Mouse (Mus musculus): Measurements from ENCODE around the gene Aven. TPM values are rescaled to one million over a fixed set of nuclear protein-coding genes. Genes with fewer than 3 reads are reported as not detected.

Gene Aven
- polyA plus RNA-seq, 1 experiment from 2014 or later: 14.2 TPM

- Histone ChIP-seq H3K9me3 (replicated peaks) (no peaks in the 10 kb centered on the region), H3K4me1 (peaks cover 41% of the 10 kb centered on the region), H3K9ac (peak overlapping the region; percentile 96), H3K4me2 (peak overlapping the region; percentile 92), H3K36me3 (peaks cover 4% of the 10 kb centered on the region; the same call in 1 of the 2 replicates), H3K4me3 (peak overlapping the region; percentile 86), H3K27ac (peak overlapping the region; percentile 97), H3K27me3 (replicated peaks) (no peaks in the 10 kb centered on the region)
- no peak for ATAC-seq
- 24% methylated on average over 11 of the region's 11 CpGs for WGBS (ENCODE audit: insufficient replicate concordance)
Observed at GRCm38 (mm10) chr2:112493539-112494260, 936 bp downstream of the Aven start.

- no peak overlapping the region; the same call in 1 of the 2 replicates for H3K9ac ChIP-seq
- no peak overlapping the region for H3K27ac ChIP-seq
- no peak for ATAC-seq
- peaks cover 4% of the 10 kb centered on the region; the same call in 1 of the 2 replicates for H3K36me3 ChIP-seq
- H3K9me3 ChIP-seq (replicated peaks): no peaks in the 10 kb centered on the region
- WGBS (ENCODE audit: insufficient replicate concordance): 72% methylated on average over 7 of the region's 7 CpGs
- no peaks in the 10 kb centered on the region for H3K27me3 ChIP-seq (replicated peaks)
- no peak overlapping the region for H3K4me3 ChIP-seq
- peaks cover 41% of the 10 kb centered on the region for H3K4me1 ChIP-seq
- no peak overlapping the region for H3K4me2 ChIP-seq
Observed at GRCm38 (mm10) chr2:112497851-112498250, 5.1 kb downstream of the Aven start.

GRCm38 (mm10) chr2:112501209-112501608, 8.4 kb downstream of the Aven start:
- peak; percentile 90 for ATAC-seq
- no peaks in the 10 kb centered on the region for H3K9me3 ChIP-seq (replicated peaks)
- no peak overlapping the region for H3K27ac ChIP-seq
- H3K4me1 ChIP-seq: peaks cover 28% of the 10 kb centered on the region
- H3K4me3 ChIP-seq: no peak overlapping the region
- no peak overlapping the region for H3K9ac ChIP-seq
- no peak overlapping the region for H3K4me2 ChIP-seq
- peaks cover 4% of the 10 kb centered on the region; the same call in 1 of the 2 replicates for H3K36me3 ChIP-seq
- no peaks in the 10 kb centered on the region for H3K27me3 ChIP-seq (replicated peaks)
- 4% methylated on average over 6 of the region's 6 CpGs for WGBS (ENCODE audit: insufficient replicate concordance)

GRCm38 (mm10) chr2:112503978-112504377, 11.2 kb downstream of the Aven start:
- WGBS (ENCODE audit: insufficient replicate concordance): 74% methylated on average over 6 of the region's 6 CpGs
- no peaks in the 10 kb centered on the region for H3K9me3 ChIP-seq (replicated peaks)
- no peak for ATAC-seq
- H3K4me2 ChIP-seq: no peak overlapping the region
- no peak overlapping the region for H3K4me3 ChIP-seq
- H3K27me3 ChIP-seq (replicated peaks): no peaks in the 10 kb centered on the region
- H3K9ac ChIP-seq: no peak overlapping the region
- H3K36me3 ChIP-seq: no peaks in the 10 kb centered on the region
- H3K4me1 ChIP-seq: peaks cover 32% of the 10 kb centered on the region
- H3K27ac ChIP-seq: no peak overlapping the region

GRCm38 (mm10) chr2:112506841-112507435, 14.2 kb downstream of the Aven start:
- no peak overlapping the region for H3K4me3 ChIP-seq
- H3K4me1 ChIP-seq: peaks cover 40% of the 10 kb centered on the region
- H3K27me3 ChIP-seq (replicated peaks): no peaks in the 10 kb centered on the region
- no peak overlapping the region for H3K4me2 ChIP-seq
- no peak overlapping the region for H3K9ac ChIP-seq
- no peaks in the 10 kb centered on the region for H3K36me3 ChIP-seq
- 71% methylated on average over 5 of the region's 5 CpGs for WGBS (ENCODE audit: insufficient replicate concordance)
- no peaks in the 10 kb centered on the region for H3K9me3 ChIP-seq (replicated peaks)
- ATAC-seq: no peak
- H3K27ac ChIP-seq: no peak overlapping the region

- 86% methylated on average over 1 of the region's 1 CpGs for WGBS (ENCODE audit: insufficient replicate concordance)
- Histone ChIP-seq H3K4me2 (no peak overlapping the region), H3K27me3 (replicated peaks) (no peaks in the 10 kb centered on the region), H3K4me1 (peaks cover 40% of the 10 kb centered on the region), H3K4me3 (no peak overlapping the region), H3K36me3 (no peaks in the 10 kb centered on the region), H3K9me3 (replicated peaks) (no peaks in the 10 kb centered on the region), H3K27ac (no peak overlapping the region), H3K9ac (no peak overlapping the region)
- no peak for ATAC-seq
Observed at GRCm38 (mm10) chr2:112507444-112507843, 14.7 kb downstream of the Aven start.

- Histone ChIP-seq H3K4me1 (peaks cover 40% of the 10 kb centered on the region), H3K27me3 (replicated peaks) (no peaks in the 10 kb centered on the region), H3K9me3 (replicated peaks) (no peaks in the 10 kb centered on the region), H3K27ac (peak overlapping the region; percentile 49; the same call in 1 of the 2 replicates), H3K9ac (no peak overlapping the region), H3K4me2 (peak overlapping the region; percentile 62), H3K4me3 (peak overlapping the region; percentile 27), H3K36me3 (0 out of 2 replicates have a peak, but pooled peaks cover 3% of the 10 kb centered on the region)
- ATAC-seq: peak; percentile 98
- WGBS (ENCODE audit: insufficient replicate concordance): 37% methylated on average over 4 of the region's 4 CpGs
Observed at GRCm38 (mm10) chr2:112510140-112510539, 17.4 kb downstream of the Aven start.

- no peaks in the 10 kb centered on the region for H3K27me3 ChIP-seq (replicated peaks)
- no peaks in the 10 kb centered on the region for H3K9me3 ChIP-seq (replicated peaks)
- no peak overlapping the region for H3K4me3 ChIP-seq
- H3K4me1 ChIP-seq: peaks cover 30% of the 10 kb centered on the region
- no peak for ATAC-seq
- 83% methylated on average over 1 of the region's 1 CpGs for WGBS (ENCODE audit: insufficient replicate concordance)
- H3K36me3 ChIP-seq: peaks cover 6% of the 10 kb centered on the region; the same call in 1 of the 2 replicates
- H3K9ac ChIP-seq: no peak overlapping the region
- no peak overlapping the region for H3K4me2 ChIP-seq
- no peak overlapping the region for H3K27ac ChIP-seq
Observed at GRCm38 (mm10) chr2:112513036-112513435, 20.3 kb downstream of the Aven start.

- H3K4me1 ChIP-seq: peaks cover 19% of the 10 kb centered on the region; the same call in 1 of the 2 replicates
- no peak overlapping the region for H3K9ac ChIP-seq
- no peak overlapping the region for H3K4me2 ChIP-seq
- WGBS (ENCODE audit: insufficient replicate concordance): 63% methylated on average over 3 of the region's 3 CpGs
- no peak overlapping the region for H3K27ac ChIP-seq
- no peak for ATAC-seq
- H3K27me3 ChIP-seq (replicated peaks): no peaks in the 10 kb centered on the region
- H3K4me3 ChIP-seq: no peak overlapping the region
- H3K36me3 ChIP-seq: peaks cover 6% of the 10 kb centered on the region; the same call in 1 of the 2 replicates
- no peaks in the 10 kb centered on the region for H3K9me3 ChIP-seq (replicated peaks)
Observed at GRCm38 (mm10) chr2:112516728-112517127, 24.0 kb downstream of the Aven start.

- Histone ChIP-seq H3K27me3 (replicated peaks) (no peaks in the 10 kb centered on the region), H3K4me2 (no peak overlapping the region), H3K9ac (no peak overlapping the region), H3K36me3 (peaks cover 6% of the 10 kb centered on the region; the same call in 1 of the 2 replicates), H3K27ac (no peak overlapping the region), H3K4me3 (no peak overlapping the region), H3K9me3 (replicated peaks) (no peaks in the 10 kb centered on the region), H3K4me1 (peaks cover 19% of the 10 kb centered on the region; the same call in 1 of the 2 replicates)
- ATAC-seq: no peak
- WGBS (ENCODE audit: insufficient replicate concordance): 69% methylated on average over 3 of the region's 3 CpGs
Observed at GRCm38 (mm10) chr2:112517218-112517617, 24.5 kb downstream of the Aven start.

- no peak overlapping the region for H3K4me3 ChIP-seq
- H3K36me3 ChIP-seq: peaks cover 6% of the 10 kb centered on the region; the same call in 1 of the 2 replicates
- no peak overlapping the region for H3K4me2 ChIP-seq
- H3K4me1 ChIP-seq: peaks cover 19% of the 10 kb centered on the region; the same call in 1 of the 2 replicates
- H3K9ac ChIP-seq: no peak overlapping the region
- no peak for ATAC-seq
- no peaks in the 10 kb centered on the region for H3K9me3 ChIP-seq (replicated peaks)
- H3K27me3 ChIP-seq (replicated peaks): no peaks in the 10 kb centered on the region
- H3K27ac ChIP-seq: no peak overlapping the region
Observed at GRCm38 (mm10) chr2:112518541-112518940, 25.8 kb downstream of the Aven start.

Measured in liver, embryonic 12.5 days (tissue).